Mouse (Mus musculus) limb, embryonic 10.5 days (tissue): Measurements from ENCODE around the gene Prr30. TPM values are rescaled to one million over a fixed set of nuclear protein-coding genes. Genes with fewer than 3 reads are reported as not detected.
"Not testable (repeated sequence)": the region's sequence is repeated elsewhere in the genome, so short reads cannot be mapped to it uniquely, and the experiment has no call there.

ENCODE experiments used
- DNase-seq: peaks from one replicate; pipeline ENCODE4 v3.0.0-alpha.2; 2017; ENCODE audit warnings: low spot score
- H3K27ac ChIP-seq: fragments of 300-500 bp; sonication (generic); 2 replicates; pipeline ENCODE4 v1.5.1; 2016; ENCODE audit warnings: mild to moderate bottlenecking
- H3K27me3 ChIP-seq: fragments of 300-500 bp; sonication (generic); 2 replicates; pipeline ENCODE4 v1.6.1; 2016; ENCODE audit warnings: low read depth, mild to moderate bottlenecking; ENCODE audit not compliant: poor library complexity, severe bottlenecking
- H3K36me3 ChIP-seq: fragments of 300-500 bp; sonication (generic); 2 replicates; pipeline ENCODE4 v1.6.1; 2016; ENCODE audit warnings: mild to moderate bottlenecking, moderate library complexity
- H3K4me1 ChIP-seq: fragments of 300-500 bp; sonication (generic); 2 replicates; pipeline ENCODE4 v1.6.1; 2016
- H3K4me3 ChIP-seq: fragments of 300-500 bp; sonication (generic); 2 replicates; pipeline ENCODE4 v1.5.1; 2016; ENCODE audit warnings: mild to moderate bottlenecking, moderate library complexity
- H3K9me3 ChIP-seq: fragments of 300-500 bp; sonication (generic); replicated peaks from 2 replicates; pipeline ENCODE4 v1.6.1; 2016; ENCODE audit warnings: mild to moderate bottlenecking
- WGBS: fragments of 180-500 bp; shearing (Covaris S2); methylation state at CpG from one replicate; pipeline ENCODE4 v1.1.7; 2016; 5-methylcytosine and 5-hydroxymethylcytosine counted together
- polyA plus RNA-seq: library from polyadenylated mRNA; unstranded; fragments of >200 nt; fragmentation: Nextera tagmentation; extraction: Ambion mirVana; gene quantifications from 2 replicates; pipeline ENCODE4 v1.2.1, GENCODE M21; 2016

The Prr30 gene
- not detected in 2 replicates for polyA plus RNA-seq

- H3K27ac ChIP-seq, result no peak within 1 kb of the TSS
- 75% methylated on average over 4 of the region's 4 CpGs for WGBS
- no peaks in the 10 kb centered on the region for H3K27me3 ChIP-seq
- peaks cover 7% of the 10 kb centered on the region; the same call in 1 of the 2 replicates for H3K4me1 ChIP-seq
- DNase-seq, result no peak
- H3K36me3 ChIP-seq, result no peaks in the 10 kb centered on the region
- no peaks in the 10 kb centered on the region for H3K9me3 ChIP-seq
- no peak within 1 kb of the TSS for H3K4me3 ChIP-seq
Observed at GRCm38 (mm10) chr14:101200230-101200629, at the start of gene Prr30. Gene Prr30 (minus strand): TSS chr14:101200330.

- Histone ChIP-seq H3K27ac (no peak overlapping the region), H3K4me1 (no peaks in the 10 kb centered on the region), H3K27me3 (no peaks in the 10 kb centered on the region), H3K9me3 (no peaks in the 10 kb centered on the region), H3K4me3 (no peak overlapping the region), H3K36me3 (no peaks in the 10 kb centered on the region)
- no peak for DNase-seq
- WGBS, result 91% methylated on average over 3 of the region's 3 CpGs
Observed at GRCm38 (mm10) chr14:101246793-101247192, 46.7 kb upstream of the Prr30 start.

- Histone ChIP-seq H3K9me3 (no peaks in the 10 kb centered on the region), H3K36me3 (no peaks in the 10 kb centered on the region), H3K4me1 (no peaks in the 10 kb centered on the region), H3K27ac (no peak overlapping the region), H3K27me3 (no peaks in the 10 kb centered on the region), H3K4me3 (no peak overlapping the region)
- DNase-seq, result no peak
- WGBS, result 79% methylated on average over 7 of the region's 7 CpGs
Observed at GRCm38 (mm10) chr14:101245706-101246105, 45.6 kb upstream of the Prr30 start.

- WGBS, result 81% methylated on average over 3 of the region's 3 CpGs
- H3K27ac ChIP-seq, H3K4me1 ChIP-seq, H3K9me3 ChIP-seq, H3K4me3 ChIP-seq, H3K36me3 ChIP-seq, H3K27me3 ChIP-seq, DNase-seq: not testable (repeated sequence)
Observed at GRCm38 (mm10) chr14:101244441-101244840, 44.3 kb upstream of the Prr30 start.

GRCm38 (mm10) chr14:101237965-101238364, 37.8 kb upstream of the Prr30 start:
- H3K27me3 ChIP-seq, result no peaks in the 10 kb centered on the region
- WGBS, result 98% methylated on average over 1 of the region's 1 CpGs
- H3K4me1 ChIP-seq, result no peaks in the 10 kb centered on the region
- DNase-seq, result no peak
- no peak overlapping the region for H3K4me3 ChIP-seq
- no peak overlapping the region for H3K27ac ChIP-seq
- H3K36me3 ChIP-seq, result no peaks in the 10 kb centered on the region
- no peaks in the 10 kb centered on the region for H3K9me3 ChIP-seq

GRCm38 (mm10) chr14:101229068-101229467, 28.9 kb upstream of the Prr30 start:
- H3K9me3 ChIP-seq, result no peaks in the 10 kb centered on the region
- no peaks in the 10 kb centered on the region for H3K4me1 ChIP-seq
- WGBS, result 66% methylated on average over 4 of the region's 4 CpGs
- H3K27ac ChIP-seq, result no peak overlapping the region
- H3K36me3 ChIP-seq, result no peaks in the 10 kb centered on the region
- H3K27me3 ChIP-seq, result no peaks in the 10 kb centered on the region
- no peak overlapping the region for H3K4me3 ChIP-seq
- DNase-seq, result no peak

- 83% methylated on average over 8 of the region's 8 CpGs for WGBS
- no peaks in the 10 kb centered on the region for H3K36me3 ChIP-seq
- DNase-seq, result no peak
Observed at GRCm38 (mm10) chr14:101222319-101222718, 22.2 kb upstream of the Prr30 start.

GRCm38 (mm10) chr14:101172258-101172657, 27.9 kb downstream of the Prr30 start:
- Histone ChIP-seq H3K27ac (no peak overlapping the region), H3K4me3 (no peak overlapping the region), H3K27me3 (no peaks in the 10 kb centered on the region), H3K36me3 (no peaks in the 10 kb centered on the region), H3K4me1 (no peaks in the 10 kb centered on the region), H3K9me3 (no peaks in the 10 kb centered on the region)
- WGBS, result 94% methylated on average over 4 of the region's 4 CpGs
- no peak for DNase-seq

More at GRCm38 (mm10) chr14:101222319-101222718, 22.2 kb upstream of the Prr30 start:
- Histone ChIP-seq H3K4me3 (no peak overlapping the region), H3K9me3 (no peaks in the 10 kb centered on the region), H3K27me3 (no peaks in the 10 kb centered on the region), H3K27ac (no peak overlapping the region), H3K4me1 (no peaks in the 10 kb centered on the region)
